Mouse (Mus musculus) spleen, adult 18-20 months (tissue): ENCODE measurements around the gene Cyp4v3.
A peak's percentile ranks its signal among the peaks of the same experiment; 100 is the strongest.
"Not testable (repeated sequence)": the region's sequence is repeated elsewhere in the genome, so short reads cannot be mapped to it uniquely, and the experiment has no call there.

Experiments used
- DNase-seq, 2 experiments: peaks; one replicate each; pipeline ENCODE4 v3.0.0; 2022; ENCODE audit warnings: mixed read lengths in 2 of 2

Cyp4v3 gene

DNA sequence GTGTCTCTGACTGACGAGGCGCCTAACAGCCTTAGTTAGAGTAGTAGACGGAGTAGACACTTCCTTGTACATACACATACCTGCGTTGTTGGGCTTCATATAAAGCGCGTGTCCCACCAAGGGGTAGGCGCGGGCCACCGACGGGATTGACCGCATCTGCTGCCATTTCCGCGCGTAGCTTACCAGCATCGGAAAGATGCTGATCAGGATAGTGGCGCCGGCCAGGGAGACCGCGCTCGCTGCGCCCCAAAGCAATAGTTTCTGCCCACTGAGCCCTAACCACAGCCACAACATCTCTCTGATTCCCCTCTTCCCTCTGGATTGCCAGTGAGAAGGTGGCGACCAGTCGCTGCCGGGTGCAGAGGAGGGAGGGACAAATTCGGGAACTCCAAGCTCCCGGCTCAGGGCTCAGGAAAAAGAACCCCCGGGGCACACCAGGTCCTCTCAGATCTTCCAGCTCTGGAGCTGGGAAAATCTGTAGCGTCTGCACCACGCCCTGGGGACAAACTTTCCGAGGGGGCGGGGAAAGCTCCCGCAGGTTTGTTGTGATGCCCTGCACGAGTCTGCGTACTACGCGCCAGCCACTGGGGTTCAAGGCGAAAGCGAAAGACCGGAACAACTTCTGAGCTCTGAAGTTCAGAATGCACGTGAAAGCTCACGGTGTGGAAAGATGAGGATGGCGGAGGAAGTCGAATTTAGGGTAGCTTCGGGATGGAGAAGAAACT lies at the start of gene Cyp4v3:
Gene Cyp4v3, minus strand, starts transcription at position 532 of the 725 bp plus-strand sequence.
- DNase-seq: peak; percentile 60 to 69

DNA sequence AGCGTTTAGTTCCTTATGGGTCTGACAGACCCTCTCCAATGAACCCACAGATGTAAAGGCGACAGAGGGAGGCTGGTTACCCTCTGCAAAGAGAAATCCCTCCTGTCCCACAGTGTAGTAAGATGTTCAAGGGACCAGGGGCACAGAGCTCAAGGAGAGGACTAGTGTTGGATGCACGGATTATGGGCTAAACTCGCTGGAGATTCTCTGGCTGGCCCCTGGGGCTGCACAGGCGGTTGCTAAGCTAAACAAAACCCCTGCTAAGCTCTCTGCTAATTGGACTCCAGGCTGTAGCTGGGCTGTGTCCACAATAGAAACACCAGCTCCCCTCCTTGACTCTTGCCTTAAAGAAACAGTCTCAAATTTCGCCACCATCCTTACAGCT lies 48.9 kb upstream of the Cyp4v3 start, which contains the start of gene Fam149a:
Gene Fam149a, minus strand, starts transcription at position 329 of the 385 bp plus-strand sequence.
- no peak for DNase-seq

DNA sequence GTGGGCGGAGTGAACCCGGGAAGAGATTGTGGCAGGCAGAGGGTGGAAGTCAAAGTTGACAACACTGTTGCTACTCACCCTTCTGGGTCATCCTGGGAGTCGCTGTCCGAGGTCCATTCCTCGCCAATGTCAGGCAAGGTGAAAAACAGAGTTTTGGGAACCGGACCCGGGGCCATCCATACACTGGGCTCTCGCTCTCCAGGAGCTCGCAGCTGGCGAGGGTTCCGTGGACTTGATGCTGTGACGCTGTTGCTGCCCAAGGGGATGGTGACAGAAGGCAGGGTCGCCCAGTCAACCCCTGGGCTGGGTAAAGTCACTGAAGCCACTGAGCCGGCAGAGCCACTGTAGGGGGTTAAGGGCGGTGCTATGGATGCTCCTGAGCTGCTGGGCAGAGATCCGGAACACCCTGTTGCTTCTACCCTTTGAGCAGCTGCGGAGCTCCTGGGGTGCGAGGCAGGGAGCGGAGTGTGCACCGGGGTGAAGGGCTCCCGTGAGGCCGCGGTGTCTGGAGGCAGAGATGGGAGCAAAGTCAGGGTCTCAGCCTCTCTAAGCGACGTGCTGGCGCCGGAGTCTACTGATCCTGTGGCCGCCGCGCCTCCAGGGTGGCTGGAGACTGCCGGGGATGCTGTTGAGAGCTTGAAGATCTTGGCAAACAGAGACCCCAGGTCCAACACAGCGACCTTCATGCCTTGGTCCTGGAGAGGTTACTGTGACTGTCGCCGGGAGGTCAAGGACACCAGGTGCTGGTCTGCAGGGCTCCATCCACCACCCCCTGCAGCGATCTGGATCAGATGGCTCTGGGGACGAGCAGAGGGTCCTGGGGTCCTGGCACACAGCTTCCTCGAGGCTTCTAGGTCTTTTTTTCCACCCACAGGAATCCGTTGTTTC lies 48.3 kb upstream of the Cyp4v3 start:
- no peak for DNase-seq

DNA sequence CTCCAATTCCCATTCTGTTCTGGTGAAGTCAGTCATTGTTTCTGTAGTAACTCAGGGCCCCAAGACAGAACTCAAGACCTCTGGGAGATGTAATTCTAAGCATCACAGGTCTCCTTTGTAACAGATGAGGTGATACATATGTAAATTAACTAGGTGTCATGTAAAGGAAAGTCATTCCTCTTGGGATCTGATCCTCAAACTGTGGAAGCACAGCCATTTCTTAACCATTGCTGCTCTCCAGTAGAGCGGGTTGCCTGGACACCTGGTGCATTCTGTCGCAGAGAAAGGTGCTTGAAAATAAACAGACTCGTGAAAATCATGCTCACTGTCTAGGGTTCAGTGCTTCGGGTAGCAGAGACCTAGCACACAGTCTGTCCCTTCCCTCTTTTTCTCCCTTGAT lies 47.6 kb upstream of the Cyp4v3 start:
- no peak for DNase-seq

- DNase-seq: no peak
Observed at GRCm38 (mm10) chr8:45374071-45374470, 41.1 kb upstream of the Cyp4v3 start.

DNA sequence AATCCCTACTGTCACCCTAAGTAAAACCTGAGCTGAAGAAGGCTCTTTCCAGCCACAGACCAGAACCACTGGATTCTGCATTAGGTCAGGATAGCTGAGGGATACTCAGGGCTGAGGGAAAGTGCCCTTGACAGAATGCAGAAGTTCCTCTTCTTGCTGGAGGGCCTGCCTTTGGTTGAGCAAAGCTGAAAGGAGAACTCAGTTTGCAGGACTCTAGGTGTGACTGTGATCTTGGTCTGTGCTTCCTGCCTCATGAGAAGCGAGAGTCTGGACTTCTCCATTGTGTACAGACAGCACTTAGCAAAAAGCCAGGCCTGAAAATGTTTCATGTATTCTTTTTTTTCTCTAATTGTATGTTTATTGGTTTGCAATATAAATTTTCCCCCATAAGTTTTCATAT lies 34.1 kb upstream of the Cyp4v3 start:
- no peak for DNase-seq

GRCm38 (mm10) chr8:45363220-45363619 lies 30.2 kb upstream of the Cyp4v3 start:
- DNase-seq: no peak

DNA sequence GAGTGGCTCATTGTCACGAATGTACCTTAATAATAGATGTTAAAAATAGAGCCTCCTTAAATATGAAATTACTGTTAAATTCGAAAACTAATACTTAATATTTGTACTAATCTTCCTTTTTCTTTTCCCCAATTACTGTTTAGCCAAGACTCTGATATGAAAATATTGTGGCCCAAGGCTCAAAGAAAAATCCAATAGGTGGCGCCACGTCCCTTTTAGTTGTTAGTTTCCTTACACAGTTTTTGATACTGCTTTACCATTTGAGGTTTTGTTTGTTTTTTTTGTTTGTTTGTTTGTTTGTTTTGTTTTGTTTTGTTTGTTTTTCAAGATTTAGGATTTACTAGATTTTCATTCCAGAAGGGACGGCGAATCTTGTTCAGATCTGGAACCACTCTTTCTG lies 29.3 kb upstream of the Cyp4v3 start:
- DNase-seq: peak in 1 of 2 experiments; percentile 39

GRCm38 (mm10) chr8:45359091-45359605 lies 26.1 kb upstream of the Cyp4v3 start:
- no peak for DNase-seq

DNA sequence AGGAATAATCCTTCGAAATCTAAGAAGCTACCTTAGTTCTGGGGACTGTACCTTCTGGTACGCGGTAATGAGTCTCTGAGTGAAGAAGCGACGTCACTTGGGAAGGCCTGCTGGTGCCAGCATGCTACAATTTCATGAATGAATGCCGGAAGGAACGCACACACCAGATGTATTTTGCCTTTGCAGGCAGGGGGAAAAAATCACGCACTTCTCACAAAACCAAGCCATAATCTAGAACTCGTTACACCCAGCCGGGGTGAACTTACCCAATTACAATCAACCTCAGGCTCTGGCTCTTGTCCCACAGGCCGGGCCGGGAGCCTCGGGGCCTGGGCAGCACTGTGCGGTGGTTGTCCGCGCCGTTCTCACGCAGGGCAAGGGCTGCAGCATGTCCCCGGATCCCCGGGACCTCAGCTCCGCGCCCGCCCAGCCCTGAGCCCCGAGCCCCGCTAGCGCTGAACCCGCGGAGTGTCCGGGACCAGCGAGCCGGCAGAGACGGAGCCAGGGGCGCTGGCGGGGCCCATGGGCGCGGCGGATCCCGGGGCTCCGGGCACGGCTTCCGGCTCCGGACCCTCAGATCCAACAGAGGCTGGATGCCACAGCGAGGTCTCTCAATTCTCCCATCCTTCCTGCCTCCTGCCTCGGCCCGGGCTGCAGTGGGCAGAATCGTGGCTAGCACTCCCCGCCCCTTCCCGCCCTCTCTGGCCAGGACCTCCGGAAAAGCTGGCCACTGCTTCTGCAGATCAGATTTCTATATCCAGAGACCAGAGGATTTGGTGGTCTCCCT lies 25.3 kb upstream of the Cyp4v3 start:
- no peak for DNase-seq

- DNase-seq: no peak
Observed at GRCm38 (mm10) chr8:45355809-45356208, 22.8 kb upstream of the Cyp4v3 start.

DNA sequence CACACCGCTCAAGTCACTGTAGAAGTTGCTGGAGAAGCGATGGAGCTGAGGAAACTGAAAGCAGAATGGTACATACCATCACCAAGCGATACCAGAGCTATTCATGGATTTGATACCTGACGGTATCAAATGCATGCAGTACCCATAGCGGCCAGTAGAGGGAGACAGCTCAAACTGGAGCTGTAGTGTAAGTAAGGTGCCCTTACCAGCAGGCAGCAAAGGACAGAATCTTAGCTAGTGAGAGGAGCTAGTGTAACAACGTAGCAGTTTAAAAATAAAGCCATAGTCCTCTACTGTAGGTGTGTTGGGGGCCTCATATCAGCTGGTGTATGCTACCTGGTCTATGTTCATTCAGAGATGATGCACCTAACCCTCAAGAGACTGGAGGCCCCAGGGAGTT lies 12.0 kb upstream of the Cyp4v3 start:
- peak; percentile 25 to 71 for DNase-seq

- DNase-seq: no peak
Observed at GRCm38 (mm10) chr8:45344298-45344697, 11.3 kb upstream of the Cyp4v3 start.

- no peak for DNase-seq
Observed at GRCm38 (mm10) chr8:45341630-45342628, 8.9 kb upstream of the Cyp4v3 start.

DNA sequence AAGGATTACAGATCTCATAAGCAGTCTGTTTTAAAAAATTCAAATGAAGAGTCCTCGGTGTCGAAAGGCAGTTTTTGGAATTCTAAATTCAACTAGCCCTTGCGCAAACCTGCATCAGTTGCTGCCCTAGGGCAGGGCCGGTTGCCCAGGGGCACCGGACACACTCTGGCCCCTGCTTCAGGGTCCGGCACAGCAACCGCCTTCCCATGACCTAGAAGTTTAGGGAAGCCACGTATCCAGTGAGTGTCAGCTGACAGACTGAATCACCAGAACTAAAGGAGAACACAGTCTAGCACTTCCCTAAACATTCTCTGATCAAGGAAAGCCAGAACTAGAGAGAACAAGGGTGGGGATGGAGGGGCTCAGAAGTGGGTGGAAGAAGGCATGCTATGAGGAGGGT lies 477 bp upstream of the Cyp4v3 start:
- DNase-seq: no peak

- DNase-seq: no peak
Observed at GRCm38 (mm10) chr8:45330856-45331255, 2.2 kb downstream of the Cyp4v3 start.

- no peak for DNase-seq
Observed at GRCm38 (mm10) chr8:45329206-45329980, 3.6 kb downstream of the Cyp4v3 start.

DNA sequence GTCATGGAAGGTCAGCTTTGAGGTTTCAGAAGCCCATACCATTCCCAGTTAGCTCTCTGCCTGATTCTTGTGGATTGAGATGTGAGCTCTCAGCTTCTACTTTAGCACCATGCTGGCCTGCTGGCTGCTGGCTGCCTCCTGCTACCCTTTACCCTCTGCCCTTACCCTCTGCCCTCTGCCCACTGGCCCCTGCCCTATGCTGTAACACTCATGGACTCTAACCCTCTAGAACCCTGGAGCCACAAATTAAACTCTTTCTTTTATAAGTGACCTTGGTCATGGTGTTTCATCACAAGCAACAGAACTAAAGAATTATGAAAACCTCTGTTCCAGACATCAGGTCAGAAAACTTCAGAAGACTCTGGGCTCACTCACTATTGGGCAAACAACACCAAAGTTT lies 5.9 kb downstream of the Cyp4v3 start:
- DNase-seq: not testable (repeated sequence)

DNA sequence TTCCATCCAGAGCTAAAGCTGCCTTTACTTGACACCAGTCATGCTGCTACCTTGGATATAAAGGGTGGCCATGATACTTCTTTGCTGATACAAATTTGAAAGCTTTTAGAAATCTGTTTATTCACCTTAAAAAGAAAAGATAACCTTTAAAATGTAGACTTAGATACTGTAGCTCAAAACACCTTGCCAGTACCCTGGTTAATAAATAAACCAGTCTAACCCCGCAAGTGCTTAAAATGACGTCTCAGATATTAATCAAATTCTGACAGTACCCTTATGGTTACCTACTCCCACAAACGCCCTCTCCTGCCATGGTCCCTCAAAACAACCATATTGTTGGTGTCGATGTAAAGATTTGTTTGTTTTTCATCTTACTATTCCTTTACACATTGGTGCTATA lies 8.9 kb downstream of the Cyp4v3 start:
- DNase-seq: no peak

DNA sequence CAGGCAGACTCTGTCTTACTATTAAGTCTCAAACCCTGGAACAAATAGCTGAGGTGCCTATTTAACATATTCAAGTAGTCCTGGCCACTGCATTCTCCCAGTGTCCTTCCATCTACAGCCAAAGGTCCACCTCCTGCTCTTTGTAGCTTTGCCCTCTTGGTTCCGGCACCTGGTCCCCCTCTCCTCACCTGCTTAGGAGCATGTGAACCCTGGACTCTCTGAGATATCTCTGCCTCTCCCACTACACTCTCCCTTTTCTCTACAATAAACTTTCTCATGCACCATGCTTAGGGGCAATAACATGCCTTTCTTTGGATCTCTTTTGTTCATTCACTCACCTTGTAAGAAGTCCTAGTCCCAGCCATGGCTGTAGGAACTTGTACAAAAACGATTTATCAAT lies 11.7 kb downstream of the Cyp4v3 start:
- DNase-seq: no peak

- no peak for DNase-seq
Observed at GRCm38 (mm10) chr8:45320930-45321329, 12.1 kb downstream of the Cyp4v3 start.
